Mouse (Mus musculus) kidney, embryonic 15.5 days (tissue): ENCODE measurements around the gene Asl. TPM values are rescaled to one million over a fixed set of nuclear protein-coding genes. Genes with fewer than 3 reads are reported as not detected.

ENCODE experiments used
- ATAC-seq: fragments of 200-750 bp; cut with Nextera tagmentation; replicated peaks from 2 replicates; pipeline ENCODE4 v1.8.0; 2017; ENCODE audit warnings: moderate TSS enrichment; ENCODE audit not compliant: low FRiP score
- H3K27ac ChIP-seq: fragments of 300-500 bp; sonication (generic); 2 replicates; pipeline ENCODE4 v1.5.1; 2015; ENCODE audit warnings: mild to moderate bottlenecking, inconsistent platforms
- H3K27me3 ChIP-seq: fragments of 300-500 bp; sonication (generic); 2 replicates; pipeline ENCODE4 v1.6.1; 2015; ENCODE audit warnings: inconsistent platforms
- H3K36me3 ChIP-seq: fragments of 300-500 bp; sonication (generic); 2 replicates; pipeline ENCODE4 v1.6.1; 2015; ENCODE audit warnings: inconsistent platforms
- H3K4me1 ChIP-seq: fragments of 300-500 bp; sonication (generic); 2 replicates; pipeline ENCODE4 v1.6.1; 2015; ENCODE audit warnings: inconsistent platforms
- H3K4me2 ChIP-seq: fragments of 300-500 bp; sonication (generic); 2 replicates; pipeline ENCODE4 v1.6.1; 2015; ENCODE audit warnings: moderate library complexity, mild to moderate bottlenecking, inconsistent platforms
- H3K4me3 ChIP-seq: fragments of 300-500 bp; sonication (generic); replicated peaks from 2 replicates; pipeline ENCODE4 v1.5.1; 2015; ENCODE audit warnings: mild to moderate bottlenecking, inconsistent platforms
- H3K9ac ChIP-seq: fragments of 300-500 bp; sonication (generic); 2 replicates; pipeline ENCODE4 v1.6.1; 2015; ENCODE audit warnings: mild to moderate bottlenecking, inconsistent platforms
- H3K9me3 ChIP-seq: fragments of 300-500 bp; sonication (generic); replicated peaks from 2 replicates; pipeline ENCODE4 v1.6.1; 2016; ENCODE audit warnings: inconsistent platforms
- WGBS: fragments of 180-500 bp; shearing (Covaris S2); methylation state at CpG from one replicate; pipeline ENCODE4 v1.1.7; 2015; ENCODE audit warnings: mixed read lengths; 5-methylcytosine and 5-hydroxymethylcytosine counted together
- polyA plus RNA-seq: library from polyadenylated mRNA; unstranded; fragments of >200 nt; fragmentation: Nextera tagmentation; extraction: Ambion mirVana; gene quantifications from 2 replicates; pipeline ENCODE4 v1.2.1, GENCODE M21; 2015

The Asl gene
- polyA plus RNA-seq, 1 experiment from 2014 or later, result 50.6 TPM

DNA sequence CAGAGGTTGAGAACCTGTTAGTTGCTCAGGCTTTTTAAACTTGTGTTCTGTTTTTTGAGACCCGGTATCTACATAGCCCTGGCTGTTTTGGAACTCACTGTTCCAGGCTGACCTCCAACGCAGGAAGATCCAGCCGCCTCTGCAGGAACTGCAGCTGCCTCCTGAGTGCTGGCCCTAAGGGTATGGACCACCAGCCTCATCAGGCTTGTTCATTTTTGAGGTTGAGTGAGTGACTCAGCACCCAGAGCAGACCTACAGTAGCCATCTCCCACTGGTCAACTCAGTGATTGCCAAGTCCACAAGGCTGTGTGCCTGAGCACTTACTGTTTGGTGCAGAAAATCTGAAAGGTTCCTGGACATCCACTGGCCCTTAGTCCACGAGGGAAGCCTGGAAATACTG is 57.6 kb downstream of the Asl start:
- 79% methylated on average over 4 of the region's 4 CpGs for WGBS
- Histone ChIP-seq H3K27me3 (no peaks in the 10 kb centered on the region), H3K4me1 (no peaks in the 10 kb centered on the region), H3K4me2 (no peak overlapping the region), H3K27ac (peak overlapping the region; percentile 32; the same call in 1 of the 2 replicates), H3K9ac (no peak overlapping the region), H3K36me3 (peaks cover 19% of the 10 kb centered on the region), H3K4me3 (no peak overlapping the region), H3K9me3 (no peaks in the 10 kb centered on the region)
- no peak for ATAC-seq

DNA sequence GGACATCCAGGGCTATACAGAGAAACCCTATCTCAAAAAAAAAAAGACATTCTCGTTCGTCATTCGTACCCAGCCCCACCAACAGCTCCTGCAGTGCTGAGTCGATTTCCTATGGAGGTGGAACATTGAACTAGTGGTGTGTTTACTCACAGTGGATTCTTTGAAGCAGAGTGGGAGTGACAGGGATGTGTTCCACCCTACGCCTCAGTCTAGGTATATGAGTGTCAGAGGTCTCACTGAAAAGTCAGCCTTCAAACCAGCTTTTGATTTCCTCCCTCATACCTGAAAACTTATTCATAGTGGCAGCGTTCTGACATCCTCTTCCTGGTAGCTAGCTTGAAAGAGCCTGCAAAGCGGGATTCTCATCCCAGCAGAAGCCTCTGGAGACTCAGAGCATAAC is 60.6 kb downstream of the Asl start:
- H3K9ac ChIP-seq, result no peak overlapping the region
- H3K27me3 ChIP-seq, result no peaks in the 10 kb centered on the region
- H3K9me3 ChIP-seq, result no peaks in the 10 kb centered on the region
- H3K4me3 ChIP-seq, result no peak overlapping the region
- 82% methylated on average over 7 of the region's 7 CpGs for WGBS
- H3K4me1 ChIP-seq, result no peaks in the 10 kb centered on the region
- H3K4me2 ChIP-seq, result no peak overlapping the region
- no peak for ATAC-seq
- peaks cover 12% of the 10 kb centered on the region; the same call in 1 of the 2 replicates for H3K36me3 ChIP-seq
- H3K27ac ChIP-seq, result no peak overlapping the region

DNA sequence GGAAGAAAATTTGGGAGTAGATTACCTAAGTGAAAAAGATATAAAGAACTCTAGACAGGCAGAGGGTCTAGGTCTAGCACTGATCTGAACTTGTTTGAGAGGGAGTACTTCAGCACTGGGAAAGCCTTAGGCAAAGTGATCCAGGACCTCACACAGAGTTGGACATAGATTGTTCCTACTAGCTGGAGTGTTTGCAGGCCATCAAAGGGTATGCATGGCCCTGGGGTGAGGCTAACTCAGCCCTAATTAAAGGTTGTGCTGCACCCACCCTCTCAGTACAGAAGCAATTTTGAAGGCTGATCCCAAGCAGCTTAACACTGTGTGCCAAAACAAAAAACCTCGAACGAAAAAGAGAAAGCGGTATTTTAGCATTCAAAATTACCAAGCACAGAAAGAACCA is 62.6 kb downstream of the Asl start:
- 87% methylated on average over 3 of the region's 3 CpGs for WGBS

DNA sequence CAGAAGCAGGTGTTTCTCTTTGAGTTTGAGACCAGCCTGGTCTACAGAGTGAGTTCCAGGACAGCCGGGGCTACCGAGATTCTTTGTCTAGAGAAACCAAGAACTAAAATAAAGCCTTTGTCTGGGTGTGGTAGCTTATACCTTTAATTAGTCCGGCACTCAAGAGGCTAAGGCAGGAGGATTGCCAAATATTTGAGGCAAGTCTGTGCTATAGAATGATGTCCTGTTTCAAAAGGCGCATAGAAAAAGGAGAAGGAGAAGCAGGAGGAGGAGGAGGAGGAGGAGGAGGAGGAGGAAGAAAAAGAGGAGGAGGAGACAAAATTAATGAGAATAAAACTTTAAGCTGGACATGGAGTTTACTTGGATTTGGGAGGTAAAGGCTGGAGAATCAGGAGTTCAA is 65.8 kb downstream of the Asl start:
- H3K9me3 ChIP-seq, result no peaks in the 10 kb centered on the region
- 76% methylated on average over 4 of the region's 4 CpGs for WGBS
- H3K4me1 ChIP-seq, result no peaks in the 10 kb centered on the region
- ATAC-seq, result no peak
- H3K4me2 ChIP-seq, result no peak overlapping the region
- no peak overlapping the region for H3K27ac ChIP-seq
- no peak overlapping the region for H3K9ac ChIP-seq
- H3K36me3 ChIP-seq, result no peaks in the 10 kb centered on the region
- no peak overlapping the region for H3K4me3 ChIP-seq
- no peaks in the 10 kb centered on the region for H3K27me3 ChIP-seq

More for the DNA sequence above, 62.6 kb downstream of the Asl start:
- H3K27me3 ChIP-seq, result no peaks in the 10 kb centered on the region
- H3K4me3 ChIP-seq, result no peak overlapping the region
- peaks cover 1% of the 10 kb centered on the region; the same call in 1 of the 2 replicates for H3K36me3 ChIP-seq
- H3K9ac ChIP-seq, result no peak overlapping the region
- no peak overlapping the region for H3K27ac ChIP-seq
- no peak overlapping the region for H3K4me2 ChIP-seq
- H3K9me3 ChIP-seq, result no peaks in the 10 kb centered on the region
- no peaks in the 10 kb centered on the region for H3K4me1 ChIP-seq
- ATAC-seq, result no peak

Other genes with a start within 250 kb of the Asl start
- gene Psph, start 241.8 kb downstream of the Asl start, polyA plus RNA-seq, result 59.8 and 62.4 TPM in 2 replicates
- 55.9 and 61.2 TPM in 2 replicates for gene Sumf2, start 182.3 kb downstream of the Asl start, polyA plus RNA-seq
- 984 and 1,043 TPM in 2 replicates for gene Chchd2, start 141.8 kb downstream of the Asl start, polyA plus RNA-seq
- gene Zbed5, start 133.5 kb downstream of the Asl start, polyA plus RNA-seq, result 6.4 and 7.1 TPM in 2 replicates
- 0.27 and 0.31 TPM in 2 replicates for gene Phkg1, start 130.7 kb downstream of the Asl start, polyA plus RNA-seq
- 3.6 and 4.2 TPM in 2 replicates for gene Nupr1l, start 120.7 kb downstream of the Asl start, polyA plus RNA-seq
- gene Vkorc1l1, start 87.3 kb downstream of the Asl start, polyA plus RNA-seq, result 26.3 and 30.2 TPM in 2 replicates
- 53.7 and 55.2 TPM in 2 replicates for gene Gusb, start 26.2 kb downstream of the Asl start, polyA plus RNA-seq
- gene Crcp, start within 50 bp of the Asl start, polyA plus RNA-seq, result 39.0 and 40.6 TPM in 2 replicates
- 67.7 and 72.5 TPM in 2 replicates for gene Tpst1, start 44.1 kb upstream of the Asl start, polyA plus RNA-seq
- gene Kctd7, start 115.6 kb upstream of the Asl start, polyA plus RNA-seq, result 4.7 and 5.0 TPM in 2 replicates
- 30.0 and 32.1 TPM in 2 replicates for gene Rabgef1, start 142.6 kb upstream of the Asl start, polyA plus RNA-seq
- 33.6 and 34.6 TPM in 2 replicates for gene Tmem248, start 187.8 kb upstream of the Asl start, polyA plus RNA-seq
- gene Sbds, start 226.3 kb upstream of the Asl start, polyA plus RNA-seq, result 73.4 and 75.3 TPM in 2 replicates
- 28.0 TPM in 2 replicates for gene Tyw1, start 226.4 kb upstream of the Asl start, polyA plus RNA-seq